Mouse (Mus musculus): ENCODE results near the gene Ppp1r12b.

Gene Ppp1r12b

GRCm38 (mm10) chr1:134938233-134938632 is 17.5 kb downstream of the Ppp1r12b start:
- no peak for DNase-seq

- DNase-seq = no peak
Measured at GRCm38 (mm10) chr1:134936335-134936734, 19.4 kb downstream of the Ppp1r12b start.

GRCm38 (mm10) chr1:134932431-134932830 is 23.3 kb downstream of the Ppp1r12b start:
- no peak for DNase-seq

- no peak for DNase-seq
Measured at GRCm38 (mm10) chr1:134919010-134919409, 36.7 kb downstream of the Ppp1r12b start.

DNA sequence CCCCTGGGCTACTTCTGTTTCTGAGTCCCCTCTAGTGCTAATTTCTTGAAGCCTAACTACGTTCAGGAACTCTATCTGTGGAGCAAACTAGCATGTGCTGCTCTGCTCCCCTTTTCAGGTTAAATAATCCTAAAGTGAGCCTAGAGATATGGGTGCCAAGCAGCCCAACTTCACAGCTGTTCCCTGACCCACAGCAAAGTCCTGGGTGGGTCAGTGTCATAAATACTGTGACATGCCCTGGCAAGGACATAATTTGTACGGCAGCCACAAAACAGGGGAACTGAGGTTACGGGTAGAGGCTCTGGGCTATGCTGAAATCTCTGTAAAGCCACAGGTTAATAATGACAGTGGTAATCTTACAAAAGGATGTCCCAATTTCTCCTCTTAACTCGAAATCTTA is 40.3 kb downstream of the Ppp1r12b start:
- no peak for DNase-seq

DNA sequence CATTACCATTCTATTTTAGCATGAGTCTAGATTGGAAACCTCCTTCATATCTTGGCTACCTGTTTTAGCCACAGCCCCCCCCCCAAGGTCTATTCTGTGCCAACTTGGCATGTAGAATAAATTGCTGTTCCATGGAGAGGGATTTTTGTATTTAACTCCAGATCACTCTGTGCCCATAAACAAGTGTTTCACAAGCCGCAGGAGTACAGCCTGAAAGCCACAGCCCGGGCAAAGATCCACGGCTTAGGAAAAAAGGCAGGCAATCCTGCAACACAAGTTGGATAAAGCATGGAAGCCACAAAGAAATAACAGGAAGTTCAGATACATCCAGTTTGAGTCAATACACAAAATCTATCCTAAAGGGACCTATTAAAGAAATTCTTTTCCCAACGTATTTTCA is 42.2 kb downstream of the Ppp1r12b start:
- no peak for DNase-seq

DNA sequence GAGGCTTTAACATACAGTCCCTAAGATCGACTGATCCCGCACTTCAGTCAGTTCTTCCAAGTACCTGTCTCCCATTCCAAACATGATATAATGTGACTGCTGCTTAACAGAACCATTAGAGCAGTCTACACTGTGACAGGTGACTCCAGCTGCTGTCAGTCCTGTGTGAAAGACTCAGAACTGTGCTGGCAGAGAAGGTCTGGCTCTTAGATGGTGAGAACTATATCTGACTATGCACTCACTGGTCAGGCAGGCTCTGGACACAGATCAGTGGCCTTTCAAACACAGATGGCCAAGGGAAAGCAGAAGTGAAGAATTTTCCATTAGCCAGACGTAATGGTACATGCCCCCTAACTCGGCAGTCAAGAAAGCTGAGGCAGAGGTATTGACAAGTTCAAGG is 43.9 kb downstream of the Ppp1r12b start:
- no peak for DNase-seq

DNA sequence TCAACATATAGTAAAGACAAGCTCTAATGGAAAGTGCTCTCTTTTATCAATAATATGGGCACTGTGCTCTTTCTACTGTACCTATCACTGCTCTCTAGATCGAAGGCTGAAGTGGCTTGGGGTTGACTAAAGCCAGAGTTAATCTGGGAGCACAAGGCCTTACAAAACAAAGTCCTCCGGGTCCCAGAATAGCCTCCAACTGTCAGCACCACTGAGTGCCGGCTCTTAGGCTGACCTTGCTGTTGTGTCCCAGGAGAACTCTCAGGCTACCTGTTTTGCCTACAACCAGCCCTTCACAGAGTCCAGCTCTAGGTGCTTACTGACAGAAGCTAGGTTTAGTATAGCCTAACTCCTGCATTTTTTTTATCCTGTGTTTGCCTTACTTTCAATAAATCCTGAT is 45.7 kb downstream of the Ppp1r12b start:
- DNase-seq = no peak

DNA sequence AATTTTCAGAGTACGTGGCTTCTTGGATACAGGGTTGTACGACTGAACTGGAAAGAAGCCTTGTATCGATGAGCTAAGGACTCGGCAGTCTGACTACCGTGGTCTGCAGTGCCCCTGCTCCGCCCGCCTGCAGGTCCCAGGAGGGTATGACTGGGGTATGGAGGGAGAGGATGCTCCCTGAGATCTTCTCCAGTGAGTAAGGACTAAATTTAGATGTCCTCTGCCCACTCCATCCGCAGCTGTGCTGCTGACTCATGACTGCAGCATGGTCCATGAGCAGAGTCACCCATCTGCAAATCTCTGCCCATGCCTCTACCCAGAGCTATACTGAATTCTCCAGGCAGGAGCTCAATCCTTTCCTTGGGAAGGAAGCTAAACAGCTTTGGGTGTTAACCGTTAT is 46.3 kb downstream of the Ppp1r12b start:
- DNase-seq = peak; percentile 89

- peak; percentile 17 for DNase-seq
Measured at GRCm38 (mm10) chr1:134902051-134902619, 53.6 kb downstream of the Ppp1r12b start.

GRCm38 (mm10) chr1:134896008-134896407 is 59.7 kb downstream of the Ppp1r12b start:
- no peak for DNase-seq

DNA sequence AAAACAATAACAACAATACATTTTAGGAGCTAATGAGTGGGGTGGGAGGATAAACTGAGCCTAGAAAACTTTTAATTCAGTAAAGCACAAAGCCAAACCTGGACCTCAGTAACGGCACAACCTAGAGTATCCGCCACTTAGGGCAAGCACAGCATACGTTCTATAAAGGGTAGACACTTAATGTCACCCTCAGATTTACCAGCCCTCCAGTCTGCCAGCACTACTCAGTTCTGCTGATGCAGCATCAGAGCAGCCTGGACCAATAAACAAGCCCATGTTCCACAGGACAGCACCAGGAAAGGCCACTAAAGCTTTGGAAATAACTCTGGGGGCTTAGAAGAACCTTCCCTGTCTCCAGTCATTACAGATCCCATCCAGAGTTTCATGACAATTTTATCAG is 60.9 kb downstream of the Ppp1r12b start:
- no peak for DNase-seq

DNA sequence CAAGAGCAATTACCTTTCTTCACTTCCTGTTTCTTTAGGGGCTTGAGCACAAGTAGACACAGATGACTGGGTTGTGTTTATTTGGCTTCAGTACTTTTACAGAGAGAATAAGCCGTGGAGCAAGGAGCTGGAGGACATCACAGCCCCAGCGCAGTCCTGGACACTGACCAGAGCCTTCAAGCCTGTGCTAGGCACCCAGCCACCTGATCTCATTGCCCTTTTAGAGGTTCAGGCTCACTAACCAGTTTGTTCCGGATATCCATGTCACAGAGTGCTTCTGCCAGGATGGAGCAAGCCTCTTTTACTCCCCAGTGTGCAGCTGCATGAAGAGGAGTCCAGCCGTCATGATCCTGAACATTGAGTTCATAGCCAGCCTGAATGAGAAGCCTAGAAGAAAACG is 63.8 kb downstream of the Ppp1r12b start:
- DNase-seq = no peak

DNA sequence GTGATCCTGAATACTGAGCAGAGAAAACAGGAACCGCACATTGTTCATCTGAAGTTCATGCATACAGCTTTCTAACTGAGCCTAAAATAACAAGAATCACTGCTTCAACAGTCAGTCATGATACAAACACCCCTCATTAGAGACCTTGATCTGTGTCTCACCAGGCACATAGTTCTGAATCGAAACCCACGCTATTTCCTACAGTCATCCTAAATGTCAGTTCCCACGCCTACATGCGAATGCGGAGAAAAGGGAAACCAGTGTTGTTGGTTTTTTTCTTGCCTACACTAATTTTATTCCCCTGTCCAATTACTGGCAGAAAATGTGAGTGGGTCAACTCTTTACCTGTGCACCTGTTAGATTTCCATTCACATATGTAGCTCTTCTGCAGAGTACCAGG is 66.1 kb downstream of the Ppp1r12b start:
- peak; percentile 62 for DNase-seq

DNA sequence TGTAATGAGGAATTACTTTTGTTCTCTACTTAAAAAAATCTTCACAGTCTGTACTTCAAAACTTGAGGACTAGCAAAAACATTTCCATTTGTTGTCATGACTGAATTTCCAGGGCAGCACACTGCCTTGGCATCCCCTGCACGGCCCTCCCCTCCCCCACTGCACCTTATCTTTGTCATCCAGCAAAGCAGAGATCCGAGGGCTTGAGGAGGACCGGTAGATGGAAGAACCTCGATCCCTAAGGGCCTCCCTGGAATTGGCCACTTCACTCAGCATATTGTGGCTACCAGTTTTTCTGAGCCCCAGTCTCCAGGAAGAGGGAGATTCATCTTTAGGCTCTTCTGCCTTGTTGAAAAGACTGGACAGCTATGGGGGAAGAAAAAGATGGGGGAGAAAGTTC is 79.9 kb downstream of the Ppp1r12b start:
- no peak for DNase-seq

DNA sequence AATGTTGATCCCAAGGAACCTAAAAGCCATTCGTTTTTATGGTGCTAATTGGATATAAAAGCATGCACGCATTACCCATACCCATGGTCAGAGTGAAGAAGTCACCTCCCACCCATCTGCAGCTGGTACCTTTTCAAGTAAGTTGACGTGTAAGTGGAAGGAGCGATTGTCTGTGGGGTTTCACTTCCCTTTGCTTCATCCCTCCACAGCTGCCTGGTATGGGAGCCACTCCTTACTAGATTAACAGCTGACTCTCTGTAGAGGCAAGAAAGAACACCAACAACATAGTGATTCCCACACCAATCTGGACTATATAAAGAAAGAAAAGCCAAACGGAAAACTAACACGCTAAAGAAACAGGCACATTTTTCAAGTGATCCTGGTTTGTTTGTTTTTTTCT is 83.1 kb downstream of the Ppp1r12b start:
- no peak for DNase-seq

- no peak for DNase-seq
Measured at GRCm38 (mm10) chr1:134866426-134866825, 89.3 kb downstream of the Ppp1r12b start.

GRCm38 (mm10) chr1:134865552-134865951 is 90.2 kb downstream of the Ppp1r12b start:
- peak; percentile 23 for DNase-seq

GRCm38 (mm10) chr1:134860538-134860937 is 95.2 kb downstream of the Ppp1r12b start:
- DNase-seq = no peak

DNA sequence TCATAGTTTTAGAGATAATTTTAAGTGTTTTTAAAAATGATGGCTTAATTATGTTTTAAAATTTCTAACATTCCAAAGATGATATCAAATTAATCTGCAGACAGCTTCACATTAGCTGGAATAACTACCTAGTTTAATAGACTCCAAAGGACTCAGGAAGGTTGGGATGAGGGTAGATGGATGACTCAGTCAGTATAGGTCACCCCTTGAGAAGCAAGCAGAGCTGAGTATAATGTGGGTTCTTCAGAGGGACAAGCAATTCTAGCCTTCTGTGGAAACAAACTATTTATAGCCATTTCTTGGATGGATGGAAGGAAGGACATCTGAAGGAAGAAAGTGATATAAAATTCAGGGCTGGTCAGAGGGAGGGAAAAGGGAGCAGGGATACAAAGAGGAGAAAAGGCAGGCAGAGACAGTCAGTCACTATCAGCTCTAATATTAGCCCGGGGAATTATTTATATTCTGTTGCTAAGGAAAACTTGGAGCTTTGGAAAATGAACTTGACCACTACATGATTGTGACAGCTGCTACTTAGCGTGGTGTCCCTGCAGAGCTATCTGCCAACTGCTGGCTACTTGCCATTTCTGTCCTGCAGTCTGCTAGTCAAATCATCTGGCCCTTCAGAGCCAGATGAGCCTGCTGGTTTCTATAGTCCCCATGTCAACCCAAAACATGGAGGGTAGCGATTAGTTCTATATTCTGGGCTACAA is 97.2 kb downstream of the Ppp1r12b start:
- DNase-seq = no peak

DNA sequence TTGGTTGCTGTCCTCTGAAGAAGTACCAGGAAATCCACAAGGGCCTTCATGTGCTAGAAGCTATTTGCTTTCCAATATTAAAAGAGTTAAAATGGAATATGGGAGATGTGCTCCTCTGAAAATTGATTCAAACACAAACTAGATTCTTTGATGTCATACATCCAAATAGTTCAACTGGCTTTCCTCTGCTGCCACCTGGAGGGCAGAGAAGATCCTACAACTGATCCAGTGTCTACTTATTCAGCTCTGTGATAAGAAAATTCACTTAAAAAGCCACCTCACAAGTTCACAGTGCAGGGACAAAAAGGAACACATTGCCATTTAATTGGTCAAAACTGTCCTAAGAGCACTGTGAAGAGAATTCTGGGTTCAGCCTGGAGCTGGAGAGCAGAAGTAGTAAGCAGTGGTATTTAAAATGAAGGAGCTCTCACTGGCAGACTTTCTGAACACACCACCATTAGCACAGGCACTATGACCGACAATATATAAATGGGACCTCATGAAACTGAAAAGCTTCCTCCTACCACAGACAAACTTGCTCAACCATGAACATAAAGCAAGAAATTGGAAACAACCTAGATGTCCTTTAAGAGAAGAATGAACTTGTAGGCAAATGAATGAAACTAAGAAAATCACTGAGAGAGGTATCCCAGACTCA is 101.3 kb downstream of the Ppp1r12b start:
- peak; percentile 85 for DNase-seq

- no peak for DNase-seq
Measured at GRCm38 (mm10) chr1:134852797-134853196, 102.9 kb downstream of the Ppp1r12b start.

DNA sequence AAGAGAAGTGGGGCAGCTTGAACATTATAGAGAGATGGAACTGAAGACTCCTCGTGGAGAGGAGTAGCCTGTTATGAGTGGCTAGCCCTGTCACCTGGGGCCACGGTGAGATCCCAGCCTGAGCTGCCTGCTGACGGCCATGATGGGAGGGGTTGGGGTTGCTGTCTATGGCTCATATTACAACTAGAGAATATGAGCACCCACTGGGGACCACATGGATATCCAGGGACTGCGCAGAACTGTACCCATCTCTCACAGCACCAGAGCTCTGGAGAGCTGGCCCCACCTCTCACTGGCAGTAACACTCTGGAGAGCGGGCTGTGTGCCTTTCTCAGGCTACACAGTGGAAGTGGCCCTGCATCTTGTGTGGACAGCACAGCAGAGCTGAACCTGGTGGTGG is 104.5 kb downstream of the Ppp1r12b start:
- no peak for DNase-seq

GRCm38 (mm10) chr1:134850361-134850760 is 105.4 kb downstream of the Ppp1r12b start:
- no peak for DNase-seq
